Mouse (Mus musculus) bone marrow, adult 2 months (tissue): Measurements from ENCODE around the gene Spata7.

Experiments used
- CTCF ChIP-seq: fragments of 200-500 bp; IDR thresholded peaks from 2 replicates; pipeline ENCODE4 v1.5.1; 2011; ENCODE audit warnings: low read length, control low read depth; ENCODE audit not compliant: control insufficient read depth, insufficient read depth
- POLR2A ChIP-seq: fragments of 200-500 bp; IDR thresholded peaks from 2 replicates; pipeline ENCODE4 v1.6.1; 2011; ENCODE audit warnings: low read depth, mild to moderate bottlenecking, control low read depth, low read length, borderline replicate concordance; ENCODE audit not compliant: control insufficient read depth

DNA sequence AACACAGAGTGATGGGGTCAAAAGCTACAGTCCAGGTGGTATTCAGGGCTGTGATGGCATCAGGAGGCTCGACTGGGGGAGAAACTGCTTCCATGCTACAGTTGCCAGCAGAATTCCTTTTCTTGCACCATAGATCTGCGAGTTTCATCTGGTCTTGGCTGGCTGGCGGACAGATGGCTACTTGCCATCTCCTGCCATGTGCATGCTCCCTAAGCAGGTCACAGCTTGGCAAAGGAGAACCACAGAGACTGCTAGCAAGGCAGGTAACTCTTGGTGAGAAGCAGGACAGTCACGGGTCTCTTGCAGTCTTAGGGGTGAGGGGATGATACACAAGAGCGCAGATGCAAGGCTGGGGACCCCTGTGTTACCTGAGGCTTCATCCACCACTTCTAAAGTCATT lies 41.9 kb downstream of the Spata7 start:
- TF ChIP-seq CTCF: no peak
- TF ChIP-seq POLR2A: no peak
